Mouse (Mus musculus) heart, embryonic 12.5 days (tissue): ENCODE data around the gene Slc25a24. TPM values are rescaled to one million over a fixed set of nuclear protein-coding genes. Genes with fewer than 3 reads are reported as not detected.

Experiments
- ATAC-seq: fragments of 200-750 bp; cut with Nextera tagmentation; 2 replicates; pipeline ENCODE4 v1.8.0; 2017; ENCODE audit warnings: moderate TSS enrichment, moderate library complexity; ENCODE audit not compliant: insufficient number of reproducible peaks, low FRiP score
- H3K27ac ChIP-seq: fragments of 300-500 bp; sonication (generic); 2 replicates; pipeline ENCODE4 v1.5.1; 2016; ENCODE audit warnings: mild to moderate bottlenecking, moderate library complexity; ENCODE audit not compliant: poor library complexity, severe bottlenecking
- H3K27me3 ChIP-seq: fragments of 300-500 bp; sonication (generic); replicated peaks from 2 replicates; pipeline ENCODE4 v1.6.1; 2016; ENCODE audit warnings: mild to moderate bottlenecking, moderate library complexity
- H3K36me3 ChIP-seq: fragments of 300-500 bp; sonication (generic); 2 replicates; pipeline ENCODE4 v1.6.1; 2016; ENCODE audit warnings: mild to moderate bottlenecking, moderate library complexity
- H3K4me1 ChIP-seq: fragments of 300-500 bp; sonication (generic); replicated peaks from 2 replicates; pipeline ENCODE4 v1.6.1; 2016; ENCODE audit warnings: mild to moderate bottlenecking
- H3K4me2 ChIP-seq: fragments of 300-500 bp; sonication (generic); 2 replicates; pipeline ENCODE4 v1.6.1; 2016; ENCODE audit warnings: mild to moderate bottlenecking, moderate library complexity
- H3K4me3 ChIP-seq: fragments of 300-500 bp; sonication (generic); 2 replicates; pipeline ENCODE4 v1.5.1; 2016; ENCODE audit warnings: mild to moderate bottlenecking
- H3K9ac ChIP-seq: fragments of 300-500 bp; sonication (generic); 2 replicates; pipeline ENCODE4 v1.6.1; 2016; ENCODE audit warnings: mild to moderate bottlenecking, moderate library complexity
- H3K9me3 ChIP-seq: fragments of 300-500 bp; sonication (generic); replicated peaks from 2 replicates; pipeline ENCODE4 v1.6.1; 2016; ENCODE audit warnings: mild to moderate bottlenecking, moderate library complexity
- WGBS: fragments of 180-500 bp; shearing (Covaris S2); methylation state at CpG from one replicate; pipeline ENCODE4 v1.1.7; 2016; 5-methylcytosine and 5-hydroxymethylcytosine counted together
- polyA plus RNA-seq: library from polyadenylated mRNA; unstranded; fragments of >200 nt; fragmentation: Nextera tagmentation; extraction: Ambion mirVana; gene quantifications from 2 replicates; pipeline ENCODE4 v1.2.1, GENCODE M21; 2016

Gene Slc25a24
- polyA plus RNA-seq, 1 experiment from 2014 or later = 40.4 TPM

GRCm38 (mm10) chr3:109169121-109169520, 46.2 kb downstream of the Slc25a24 start:
- H3K4me2 ChIP-seq = no peak overlapping the region
- H3K4me1 ChIP-seq = peaks cover 5% of the 10 kb centered on the region
- H3K27me3 ChIP-seq = no peaks in the 10 kb centered on the region
- no peak for ATAC-seq
- H3K9me3 ChIP-seq = no peaks in the 10 kb centered on the region
- 69% methylated on average over 2 of the region's 2 CpGs for WGBS
- H3K36me3 ChIP-seq = peaks cover 24% of the 10 kb centered on the region
- no peak overlapping the region for H3K4me3 ChIP-seq
- H3K9ac ChIP-seq = no peak overlapping the region
- H3K27ac ChIP-seq = no peak overlapping the region

GRCm38 (mm10) chr3:109171070-109171778, 48.3 kb downstream of the Slc25a24 start:
- Histone ChIP-seq H3K27ac (no peak overlapping the region), H3K4me3 (no peak overlapping the region), H3K4me1 (no peaks in the 10 kb centered on the region), H3K36me3 (peaks cover 8% of the 10 kb centered on the region), H3K4me2 (no peak overlapping the region), H3K9ac (no peak overlapping the region), H3K27me3 (no peaks in the 10 kb centered on the region), H3K9me3 (no peaks in the 10 kb centered on the region)
- WGBS = 26% methylated on average over 15 of the region's 15 CpGs
- ATAC-seq = no peak

DNA sequence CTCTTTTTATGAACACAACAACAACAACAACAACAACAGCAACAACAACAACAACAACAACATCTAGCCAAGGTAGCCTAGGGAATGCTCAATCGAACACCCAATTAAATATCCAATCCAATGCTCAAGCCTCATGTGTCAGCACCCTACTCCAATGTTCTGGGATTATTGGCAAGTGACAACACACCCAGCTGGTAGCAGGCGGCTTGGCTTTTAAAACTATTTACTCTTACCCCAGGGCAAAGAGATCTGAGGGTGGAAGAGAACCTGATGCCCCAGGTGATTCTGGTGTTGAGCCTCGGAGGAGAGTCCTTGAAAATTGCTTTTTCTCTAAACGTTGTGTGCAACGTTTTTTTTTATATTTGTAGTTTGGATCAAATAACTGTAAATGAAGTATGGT, 51.4 kb downstream of the Slc25a24 start:
- H3K27me3 ChIP-seq = no peaks in the 10 kb centered on the region
- no peaks in the 10 kb centered on the region for H3K9me3 ChIP-seq
- H3K4me2 ChIP-seq = no peak overlapping the region
- no peak overlapping the region for H3K9ac ChIP-seq
- H3K27ac ChIP-seq = no peak overlapping the region
- 0 out of 2 replicates have a peak, but pooled peaks cover 2% of the 10 kb centered on the region for H3K4me1 ChIP-seq
- no peaks in the 10 kb centered on the region for H3K36me3 ChIP-seq
- 77% methylated on average over 5 of the region's 5 CpGs for WGBS
- no peak overlapping the region for H3K4me3 ChIP-seq
- no peak for ATAC-seq

- Histone ChIP-seq H3K9me3 (no peaks in the 10 kb centered on the region), H3K4me3 (no peak overlapping the region), H3K9ac (no peak overlapping the region), H3K27me3 (no peaks in the 10 kb centered on the region), H3K4me1 (peaks cover 2% of the 10 kb centered on the region; the same call in 1 of the 2 replicates), H3K36me3 (no peaks in the 10 kb centered on the region), H3K27ac (no peak overlapping the region), H3K4me2 (no peak overlapping the region)
- ATAC-seq = no peak
- 37% methylated on average over 6 of the region's 6 CpGs for WGBS
Observed at GRCm38 (mm10) chr3:109178705-109179104, 55.8 kb downstream of the Slc25a24 start.

- H3K4me2 ChIP-seq = no peak overlapping the region
- peaks cover 4% of the 10 kb centered on the region for H3K9me3 ChIP-seq
- H3K9ac ChIP-seq = no peak overlapping the region
- no peak for ATAC-seq
- WGBS = 71% methylated on average over 6 of the region's 6 CpGs
- H3K27me3 ChIP-seq = no peaks in the 10 kb centered on the region
- no peak overlapping the region for H3K4me3 ChIP-seq
- H3K4me1 ChIP-seq = peaks cover 2% of the 10 kb centered on the region; the same call in 1 of the 2 replicates
- no peaks in the 10 kb centered on the region for H3K36me3 ChIP-seq
- no peak overlapping the region for H3K27ac ChIP-seq
Observed at GRCm38 (mm10) chr3:109179528-109180076, 56.7 kb downstream of the Slc25a24 start.

DNA sequence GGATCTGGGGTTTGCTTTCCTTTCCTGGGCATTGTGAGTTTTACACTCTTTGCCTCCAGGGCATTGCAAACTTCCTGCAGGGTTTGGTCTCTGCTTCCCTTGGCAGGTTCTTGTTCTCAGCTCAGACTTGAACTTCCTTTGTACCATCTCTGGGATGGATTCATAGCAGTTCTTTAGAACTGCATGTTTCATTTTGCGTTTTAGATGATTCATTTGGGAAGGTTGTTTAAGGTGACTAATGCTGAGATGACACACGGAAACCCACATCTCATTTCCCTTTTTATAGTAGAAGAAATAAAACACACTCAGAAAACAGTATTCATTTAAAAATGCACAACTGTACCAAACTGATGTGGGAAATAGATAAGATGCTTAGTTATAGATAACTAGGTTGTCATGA, 73.2 kb downstream of the Slc25a24 start:
- WGBS = 85% methylated on average over 2 of the region's 2 CpGs
- H3K9ac ChIP-seq = no peak overlapping the region

GRCm38 (mm10) chr3:109199280-109199679, 76.3 kb downstream of the Slc25a24 start:
- Histone ChIP-seq H3K36me3 (no peaks in the 10 kb centered on the region), H3K27ac (no peak overlapping the region), H3K4me3 (no peak overlapping the region), H3K9ac (no peak overlapping the region), H3K9me3 (no peaks in the 10 kb centered on the region), H3K4me1 (no peaks in the 10 kb centered on the region), H3K4me2 (no peak overlapping the region), H3K27me3 (no peaks in the 10 kb centered on the region)
- 81% methylated on average over 1 of the region's 1 CpGs for WGBS
- no peak for ATAC-seq

More for the DNA sequence above, 73.2 kb downstream of the Slc25a24 start:
- Histone ChIP-seq H3K27me3 (no peaks in the 10 kb centered on the region), H3K9me3 (no peaks in the 10 kb centered on the region), H3K4me1 (no peaks in the 10 kb centered on the region), H3K27ac (no peak overlapping the region), H3K36me3 (no peaks in the 10 kb centered on the region), H3K4me3 (no peak overlapping the region), H3K4me2 (no peak overlapping the region)
- no peak for ATAC-seq

DNA sequence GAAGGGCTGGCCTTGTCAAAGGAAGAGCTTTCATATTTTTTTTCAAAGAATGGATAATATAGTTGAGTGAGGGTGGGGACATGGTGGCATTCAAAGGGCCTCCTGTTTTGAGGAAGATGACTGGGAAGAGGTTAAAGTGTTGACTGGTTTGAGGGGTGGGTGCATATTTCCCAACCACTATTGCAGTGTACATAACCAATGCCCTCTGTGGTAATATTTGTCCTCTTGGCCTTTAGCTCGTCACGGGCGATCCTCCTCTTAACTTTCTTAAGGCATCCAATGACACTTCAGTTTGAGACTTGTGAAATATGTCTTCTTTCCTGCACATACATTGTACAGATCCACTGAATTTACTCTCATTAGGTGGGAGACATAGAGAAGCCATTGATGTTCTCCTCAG, 89.4 kb downstream of the Slc25a24 start:
- no peaks in the 10 kb centered on the region for H3K4me1 ChIP-seq
- no peak for ATAC-seq
- 85% methylated on average over 3 of the region's 3 CpGs for WGBS
- H3K4me3 ChIP-seq = no peak overlapping the region
- H3K27me3 ChIP-seq = no peaks in the 10 kb centered on the region
- no peaks in the 10 kb centered on the region for H3K9me3 ChIP-seq
- no peaks in the 10 kb centered on the region for H3K36me3 ChIP-seq
- H3K27ac ChIP-seq = no peak overlapping the region
- H3K4me2 ChIP-seq = no peak overlapping the region
- no peak overlapping the region for H3K9ac ChIP-seq

DNA sequence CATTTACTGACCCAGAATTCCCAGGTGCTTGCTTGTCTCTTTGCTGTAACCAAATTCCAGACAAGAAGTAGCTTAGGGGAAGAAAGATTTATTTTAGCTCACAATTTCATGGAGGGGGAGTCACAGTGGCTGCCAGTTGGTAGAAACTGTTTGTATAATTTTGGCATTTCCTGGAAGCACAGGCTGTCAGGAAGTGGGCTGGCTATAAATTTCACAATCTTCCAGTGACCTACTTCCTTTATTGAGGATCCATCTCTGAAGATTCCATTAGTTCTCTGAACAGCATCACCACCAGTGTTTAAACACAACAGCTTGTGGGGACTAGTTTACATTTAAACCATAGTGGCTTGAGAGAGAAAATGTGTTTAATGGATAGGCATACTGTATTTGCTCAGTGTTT, 93.4 kb downstream of the Slc25a24 start:
- no peak for ATAC-seq
- no peak overlapping the region for H3K9ac ChIP-seq
- no peaks in the 10 kb centered on the region for H3K27me3 ChIP-seq

More for the DNA sequence above, 93.4 kb downstream of the Slc25a24 start:
- no peaks in the 10 kb centered on the region for H3K36me3 ChIP-seq
- no peak overlapping the region for H3K4me3 ChIP-seq
- H3K4me2 ChIP-seq = no peak overlapping the region
- no peak overlapping the region for H3K27ac ChIP-seq
- no peaks in the 10 kb centered on the region for H3K9me3 ChIP-seq
- H3K4me1 ChIP-seq = no peaks in the 10 kb centered on the region

Other genes starting within 250 kb of the Slc25a24 start
- gene Fndc7, start 233.1 kb upstream of the Slc25a24 start, polyA plus RNA-seq = 0.04 TPM in 1 of 2 replicates, not detected in the other
- gene Prpf38b, start 211.4 kb upstream of the Slc25a24 start, polyA plus RNA-seq = 64.7 and 72.6 TPM in 2 replicates
- gene Henmt1, start 183.3 kb upstream of the Slc25a24 start, polyA plus RNA-seq = 0.20 TPM in 1 of 2 replicates, not detected in the other
- gene Gm9857, start 182.7 kb upstream of the Slc25a24 start, polyA plus RNA-seq = not detected in 2 replicates
- 7.4 and 8.3 TPM in 2 replicates for gene Fam102b, start 95.5 kb upstream of the Slc25a24 start, polyA plus RNA-seq
- not detected in 2 replicates for gene Slc25a54, start 42.7 kb upstream of the Slc25a24 start, polyA plus RNA-seq
- 9.9 and 10.1 TPM in 2 replicates for gene Vav3, start 217.5 kb downstream of the Slc25a24 start, polyA plus RNA-seq